Mouse (Mus musculus) embryonic facial prominence, embryonic 11.5 days (tissue): ENCODE results near the gene Cdk5rap3. TPM values are rescaled to one million over a fixed set of nuclear protein-coding genes. Genes with fewer than 3 reads are reported as not detected.

Source experiments
- ATAC-seq: fragments of 200-750 bp; cut with Nextera tagmentation; replicated peaks from 2 replicates; pipeline ENCODE4 v1.8.0; 2017; ENCODE audit warnings: low read depth; ENCODE audit not compliant: insufficient number of reproducible peaks, low FRiP score, low TSS enrichment
- DNase-seq: peaks from one replicate; pipeline ENCODE4 v3.0.0-alpha.2; 2015; ENCODE audit warnings: low spot score
- H3K27ac ChIP-seq: fragments of 300-500 bp; sonication (generic); replicated peaks from 2 replicates; pipeline ENCODE4 v1.5.1; 2014; ENCODE audit warnings: mild to moderate bottlenecking, low read depth, low read length, control low read depth
- H3K27me3 ChIP-seq: fragments of 300-500 bp; sonication (generic); 2 replicates; pipeline ENCODE4 v1.6.1; 2014; ENCODE audit warnings: mild to moderate bottlenecking, low read length, moderate library complexity, mixed read lengths; ENCODE audit not compliant: control insufficient read depth, insufficient read depth
- H3K36me3 ChIP-seq: fragments of 300-500 bp; sonication (generic); replicated peaks from 2 replicates; pipeline ENCODE4 v1.6.1; 2014; ENCODE audit warnings: low read depth, mild to moderate bottlenecking, low read length, moderate library complexity, mixed read lengths; ENCODE audit not compliant: control insufficient read depth, insufficient read depth
- H3K4me1 ChIP-seq: fragments of 300-500 bp; sonication (generic); 2 replicates; pipeline ENCODE4 v1.6.1; 2014; ENCODE audit warnings: low read length, mixed read lengths; ENCODE audit not compliant: control insufficient read depth, insufficient read depth
- H3K4me2 ChIP-seq: fragments of 300-500 bp; sonication (generic); 2 replicates; pipeline ENCODE4 v1.6.1; 2014; ENCODE audit warnings: low read depth, mild to moderate bottlenecking, control low read depth, low read length, moderate library complexity
- H3K4me3 ChIP-seq: fragments of 300-500 bp; sonication (generic); 2 replicates; pipeline ENCODE4 v1.5.1; 2014; ENCODE audit warnings: low read depth, low read length, control low read depth
- H3K9ac ChIP-seq: fragments of 300-500 bp; sonication (generic); replicated peaks from 2 replicates; pipeline ENCODE4 v1.6.1; 2014; ENCODE audit warnings: mild to moderate bottlenecking, control low read depth, low read length
- H3K9me3 ChIP-seq: fragments of 300-500 bp; sonication (generic); replicated peaks from 2 replicates; pipeline ENCODE4 v1.6.1; 2016; ENCODE audit warnings: mild to moderate bottlenecking, low read length, inconsistent platforms, mixed read lengths; ENCODE audit not compliant: control insufficient read depth
- WGBS: fragments of 180-500 bp; shearing (Covaris S2); extraction: QIAGEN DNeasy Blood & Tissue Kit; methylation state at CpG from one replicate; pipeline ENCODE4 v1.1.7; 2014; 5-methylcytosine and 5-hydroxymethylcytosine counted together
- polyA plus RNA-seq: library from polyadenylated mRNA; unstranded; fragments of >200 nt; fragmentation: Nextera tagmentation; extraction: Ambion mirVana; gene quantifications from 2 replicates; pipeline ENCODE4 v1.2.1, GENCODE M21; 2014

Gene Cdk5rap3
- polyA plus RNA-seq, 1 experiment from 2014 or later, result 76.0 TPM

DNA sequence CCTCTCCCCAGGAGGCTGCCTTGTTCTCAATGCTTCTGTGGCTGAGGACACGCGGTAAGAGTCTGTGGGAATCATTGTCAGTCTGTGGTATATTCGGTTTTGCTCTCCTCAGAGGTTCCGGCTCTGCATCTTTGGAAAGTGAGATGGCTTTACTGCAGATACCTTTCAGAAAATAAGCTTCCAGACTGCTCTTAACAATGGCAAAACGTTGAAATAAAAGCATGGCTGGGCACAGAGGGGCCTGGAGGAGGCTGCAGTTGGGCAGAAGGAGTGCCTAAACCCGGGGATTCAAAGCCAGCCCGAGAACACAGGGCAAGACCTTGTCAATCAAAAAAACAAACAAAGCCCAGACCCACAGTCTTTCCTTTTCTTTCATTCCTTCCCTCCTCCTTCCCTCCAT, 36.9 kb downstream of the Cdk5rap3 start:
- no peak for DNase-seq
- no peak for ATAC-seq
- no peaks in the 10 kb centered on the region for H3K27me3 ChIP-seq
- no peaks in the 10 kb centered on the region for H3K36me3 ChIP-seq
- 30% methylated on average over 7 of the region's 7 CpGs for WGBS
- no peak overlapping the region for H3K4me3 ChIP-seq
- H3K27ac ChIP-seq, result peak overlapping the region; percentile 13
- H3K9me3 ChIP-seq, result no peaks in the 10 kb centered on the region
- H3K9ac ChIP-seq, result no peak overlapping the region
- H3K4me2 ChIP-seq, result no peak overlapping the region
- H3K4me1 ChIP-seq, result peaks cover 9% of the 10 kb centered on the region

DNA sequence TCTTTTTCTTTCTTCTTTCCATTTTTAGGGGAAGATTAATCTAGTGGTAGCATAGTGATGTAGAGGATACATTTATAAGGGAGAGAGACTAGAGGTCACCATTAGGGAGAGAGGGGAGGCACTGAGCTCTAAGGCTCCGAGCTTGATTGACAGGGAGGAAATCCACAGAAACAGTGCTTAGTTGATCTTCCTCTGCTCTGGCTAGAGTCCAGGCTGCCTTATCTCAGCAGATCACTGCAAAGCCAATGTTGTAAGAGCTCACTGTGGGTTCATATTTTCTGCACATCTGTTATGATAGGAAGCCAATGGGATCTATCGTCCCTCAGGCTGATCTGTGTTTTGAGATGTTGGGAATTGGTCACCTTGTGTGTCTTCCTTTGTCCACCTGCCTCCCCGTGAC, 37.6 kb downstream of the Cdk5rap3 start:
- no peak overlapping the region for H3K9ac ChIP-seq
- 49% methylated on average over 3 of the region's 3 CpGs for WGBS
- no peak for ATAC-seq
- no peak overlapping the region for H3K4me3 ChIP-seq
- peaks cover 12% of the 10 kb centered on the region for H3K4me1 ChIP-seq
- H3K36me3 ChIP-seq, result no peaks in the 10 kb centered on the region
- no peak overlapping the region for H3K27ac ChIP-seq
- H3K27me3 ChIP-seq, result no peaks in the 10 kb centered on the region
- no peak for DNase-seq
- H3K4me2 ChIP-seq, result no peak overlapping the region
- H3K9me3 ChIP-seq, result no peaks in the 10 kb centered on the region

DNA sequence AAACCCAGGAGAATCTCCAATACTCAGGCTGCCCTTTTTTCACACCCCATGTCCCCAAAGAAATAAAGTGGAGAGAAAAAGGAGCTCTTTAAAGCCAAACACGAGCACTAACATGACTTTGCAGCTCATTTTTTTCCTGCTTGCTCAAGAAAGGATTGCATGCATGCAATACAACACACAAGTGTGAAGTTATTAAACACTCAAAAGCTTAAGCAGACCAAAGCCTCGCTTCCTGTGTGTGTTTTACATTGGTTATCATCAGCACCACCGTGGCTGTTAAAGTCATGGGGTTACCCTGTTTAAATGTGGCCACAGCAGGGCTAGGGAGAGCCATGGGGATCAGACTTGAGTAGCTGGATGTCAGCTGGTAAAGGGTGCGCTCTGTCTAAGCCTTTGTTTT, 39.2 kb downstream of the Cdk5rap3 start:
- Histone ChIP-seq H3K27ac (peak overlapping the region; percentile 91), H3K9ac (peak overlapping the region; percentile 61), H3K27me3 (no peaks in the 10 kb centered on the region), H3K9me3 (no peaks in the 10 kb centered on the region), H3K36me3 (no peaks in the 10 kb centered on the region), H3K4me1 (peaks cover 22% of the 10 kb centered on the region), H3K4me2 (no peak overlapping the region), H3K4me3 (no peak overlapping the region)
- no peak for ATAC-seq
- no peak for DNase-seq
- WGBS, result 45% methylated on average over 4 of the region's 4 CpGs

DNA sequence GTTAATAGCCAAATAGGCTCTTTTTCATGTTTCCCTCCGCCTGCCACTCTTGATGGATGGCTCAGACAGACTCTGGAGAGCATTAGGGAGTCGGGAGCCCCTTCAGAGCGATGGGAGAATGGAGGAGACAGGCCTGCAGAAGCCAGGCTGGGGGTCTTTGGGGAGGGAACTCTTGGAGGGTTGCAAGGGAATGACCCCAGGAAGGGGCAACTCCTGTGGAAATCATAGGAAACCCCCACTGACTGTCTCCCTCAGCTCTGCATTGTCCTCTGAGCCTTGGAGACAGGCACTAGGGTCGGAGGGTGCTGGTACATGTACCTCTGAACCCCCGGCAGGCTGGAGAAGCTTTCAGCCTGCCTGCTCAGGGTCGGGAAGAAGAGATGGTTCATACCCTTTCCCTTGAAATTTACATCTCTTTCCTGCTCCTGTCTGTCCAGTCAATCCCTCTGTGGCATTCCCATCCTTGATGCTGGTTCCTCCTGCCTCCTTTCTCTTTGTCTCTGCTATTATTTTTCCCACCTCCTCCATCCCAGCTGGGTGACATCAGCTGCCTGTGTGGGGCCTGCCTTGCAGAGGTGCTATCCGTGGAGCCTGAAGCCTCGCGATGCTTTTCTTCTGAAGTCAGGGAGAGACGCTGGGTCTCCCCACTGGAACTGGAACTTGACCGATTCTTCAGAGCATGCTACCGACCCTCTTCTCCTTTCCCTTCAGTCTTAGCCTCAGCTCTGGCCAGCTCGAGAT, 39.8 kb downstream of the Cdk5rap3 start:
- ATAC-seq (peak; percentile 42), DNase-seq (peak; percentile 60)
- Histone ChIP-seq H3K27ac (peak overlapping the region; percentile 91), H3K9ac (peak overlapping the region; percentile 61), H3K9me3 (no peaks in the 10 kb centered on the region), H3K4me2 (peak overlapping the region; percentile 82), H3K36me3 (no peaks in the 10 kb centered on the region), H3K4me1 (peaks cover 22% of the 10 kb centered on the region), H3K4me3 (peak overlapping the region; percentile 29), H3K27me3 (no peaks in the 10 kb centered on the region)
- WGBS, result 4% methylated on average over 13 of the region's 13 CpGs

DNA sequence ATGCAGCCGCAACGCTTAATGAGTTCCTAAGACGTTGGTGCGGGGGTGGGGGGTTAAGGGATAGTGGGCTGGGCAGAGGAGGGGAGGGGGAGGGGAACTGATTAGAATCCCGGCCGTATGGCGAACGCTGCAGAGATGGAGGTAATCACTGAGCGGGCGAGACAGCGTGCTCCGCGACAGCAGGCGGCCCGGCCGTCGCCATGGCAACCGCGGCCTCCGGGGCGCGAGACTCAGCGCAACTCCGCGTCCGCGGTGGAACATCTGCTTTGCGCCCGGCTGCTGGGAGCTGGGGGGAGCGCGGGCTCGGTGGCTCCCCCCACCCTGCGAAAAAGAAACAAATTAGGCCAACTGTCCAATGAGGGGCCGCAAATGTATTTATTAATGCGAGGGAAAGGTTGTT, 40.6 kb downstream of the Cdk5rap3 start:
- Histone ChIP-seq H3K9ac (peak overlapping the region; percentile 61), H3K4me2 (peak overlapping the region; percentile 82), H3K4me3 (peak overlapping the region; percentile 29), H3K9me3 (no peaks in the 10 kb centered on the region), H3K27ac (peak overlapping the region; percentile 91), H3K4me1 (peaks cover 22% of the 10 kb centered on the region), H3K36me3 (no peaks in the 10 kb centered on the region), H3K27me3 (no peaks in the 10 kb centered on the region)
- DNase-seq (peak; percentile 93), ATAC-seq (peak; percentile 73)
- under 1% methylated on average over 35 of the region's 35 CpGs for WGBS

DNA sequence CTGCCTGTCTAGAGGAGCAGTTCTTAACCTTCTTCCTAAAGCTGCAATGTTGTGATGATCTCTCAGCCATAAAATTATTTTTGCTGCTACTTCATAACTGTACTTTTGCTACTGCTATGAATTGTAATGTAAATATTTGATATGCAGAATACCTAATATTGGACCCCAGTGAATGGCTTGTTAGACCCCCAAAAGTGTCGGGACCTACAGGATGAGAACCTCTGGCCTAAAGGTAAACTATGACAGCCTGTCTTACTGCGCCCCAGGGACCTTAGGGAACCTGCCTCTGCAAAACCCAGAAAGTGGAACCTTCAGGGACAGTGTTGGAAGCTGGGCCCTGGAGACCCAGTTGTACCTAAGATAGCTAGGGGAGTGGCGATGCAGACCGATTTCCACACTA, 41.0 kb downstream of the Cdk5rap3 start:
- H3K4me3 ChIP-seq, result peak overlapping the region; percentile 29; the same call in 1 of the 2 replicates
- no peaks in the 10 kb centered on the region for H3K9me3 ChIP-seq
- peaks cover 22% of the 10 kb centered on the region for H3K4me1 ChIP-seq
- peak overlapping the region; percentile 61 for H3K9ac ChIP-seq
- H3K36me3 ChIP-seq, result no peaks in the 10 kb centered on the region
- DNase-seq (no peak), ATAC-seq (no peak)
- H3K27me3 ChIP-seq, result no peaks in the 10 kb centered on the region
- WGBS, result 9% methylated on average over 4 of the region's 4 CpGs
- H3K4me2 ChIP-seq, result peak overlapping the region; percentile 82
- peak overlapping the region; percentile 91 for H3K27ac ChIP-seq

DNA sequence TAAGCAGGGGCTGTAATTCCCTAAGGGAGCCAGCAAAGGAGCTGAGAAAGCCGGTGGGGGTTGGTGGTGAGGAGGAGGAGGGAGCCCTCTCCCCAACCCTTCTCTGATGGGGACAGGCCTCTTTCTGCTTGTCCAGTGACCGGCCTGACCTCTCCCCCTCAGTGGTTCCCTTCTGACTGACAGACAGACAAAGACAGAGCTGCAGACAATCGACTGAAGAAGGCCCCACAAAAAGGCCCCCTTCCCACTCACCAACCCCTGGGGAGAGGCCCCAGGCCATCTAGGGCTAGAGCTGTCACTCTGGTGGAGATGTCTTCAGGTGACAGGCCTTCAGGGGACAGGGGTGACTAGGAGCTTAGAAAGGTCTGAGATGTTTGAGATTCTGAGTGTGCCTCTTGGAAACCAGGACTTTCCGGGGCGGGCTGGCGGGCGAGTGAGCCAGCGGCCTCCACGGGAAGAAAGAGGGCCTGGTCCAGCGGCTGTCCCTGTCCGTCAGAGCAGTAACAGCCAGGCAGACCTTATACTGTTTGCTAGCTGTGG, 42.6 kb downstream of the Cdk5rap3 start:
- Histone ChIP-seq H3K9me3 (no peaks in the 10 kb centered on the region), H3K27ac (peak overlapping the region; percentile 86), H3K9ac (peak overlapping the region; percentile 23), H3K4me3 (no peak overlapping the region), H3K27me3 (no peaks in the 10 kb centered on the region), H3K4me2 (no peak overlapping the region), H3K36me3 (no peaks in the 10 kb centered on the region), H3K4me1 (peaks cover 22% of the 10 kb centered on the region)
- 15% methylated on average over 11 of the region's 11 CpGs for WGBS
- ATAC-seq (peak; percentile 15; the same call in 1 of the 2 replicates), DNase-seq (peak; percentile 32)
